Mouse (Mus musculus) heart, adult 2 months (tissue): ENCODE results near the gene Hs1bp3.

Experiments
- CTCF ChIP-seq: fragments of 200-600 bp; IDR thresholded peaks from 2 replicates; pipeline ENCODE4 v1.8.1; 2022; ENCODE audit warnings: antibody characterized with exemption, mild to moderate bottlenecking, moderate library complexity
- EP300 ChIP-seq: fragments of 200-500 bp; IDR thresholded peaks from 2 replicates; pipeline ENCODE4 v1.6.1; 2011; ENCODE audit warnings: low read depth, low read length, control low read depth; ENCODE audit not compliant: insufficient read depth
- POLR2A ChIP-seq: fragments of 200-500 bp; IDR thresholded peaks from 2 replicates; pipeline ENCODE4 v1.6.1; 2011; ENCODE audit warnings: mild to moderate bottlenecking, low read depth, low read length, control low read depth; ENCODE audit not compliant: insufficient read depth

- TF ChIP-seq CTCF (no peak), POLR2A (no peak), EP300 (no peak)
Observed at GRCm38 (mm10) chr12:8325245-8325942, 12.2 kb downstream of the Hs1bp3 start.
